Mouse (Mus musculus) Patski (cell line): ENCODE results near the gene Ldlrad3. TPM values are rescaled to one million over a fixed set of nuclear protein-coding genes. Genes with fewer than 3 reads are reported as not detected.

Experiments
- ATAC-seq: fragments of 100-300 bp; one replicate; pipeline ENCODE4 v1.8.0; 2021
- CTCF ChIA-PET: fragments of 350-600 bp; sonication (Branson Sonifier 250); formaldehyde crosslinking; loops from one replicate; lab custom pipeline; 2022; ENCODE audit warnings: inconsistent platforms; lab: Charles Lee
- POLR2A ChIA-PET: fragments of 350-600 bp; sonication (Branson Sonifier 250); formaldehyde crosslinking; loops from one replicate; lab custom pipeline; 2022; ENCODE audit warnings: antibody characterized with exemption, inconsistent platforms; lab: Charles Lee
- DNase-seq: peaks from one replicate; pipeline ENCODE4 v3.0.0-alpha.2; 2011; ENCODE audit warnings: low read depth, low spot score
- H3K27me3 ChIP-seq: fragments of 371-371 bp; one replicate; pipeline ENCODE4 v1.5.1; 2021
- CTCF ChIP-seq: fragments of 100-300 bp; IDR thresholded peaks from one replicate; pipeline ENCODE4 v1.5.1; 2021
- in situ Hi-C: fragments of 300-500 bp; cut with MboI; formaldehyde crosslinking; loops from 3 replicates; pipeline ENCODE4 v1.11.1; 2018; ENCODE audit warnings: low pct_unique_long_range_greater_than_20kb, mixed read lengths
- polyA plus RNA-seq: library from polyadenylated mRNA; unstranded; gene quantifications from one replicate; pipeline ENCODE4 v1.2.3, GENCODE M21; 2021

The Ldlrad3 gene
- polyA plus RNA-seq, 1 experiment from 2014 or later, result 8.1 TPM

GRCm38 (mm10) chr2:101967601-101968000 is 218.6 kb downstream of the Ldlrad3 start:
- CTCF ChIA-PET, result interaction anchor here (1.8 kb wide), 1 partner anchor 17 kb away, joined by 4 read pairs; no protein-coding TSS in a partner anchor
- TF ChIP-seq CTCF, result no peak
- ATAC-seq (peak; percentile 70), DNase-seq (no peak)
- POLR2A ChIA-PET, result interaction anchor here (0.5 to 1.6 kb wide), 3 partner anchors 14 to 341 kb away, joined by 3 read pairs; no protein-coding TSS in a partner anchor
- H3K27me3 ChIP-seq, result no peaks in the 10 kb centered on the region
- in situ Hi-C loops, result no loop called here

GRCm38 (mm10) chr2:101967152-101967551 is 219.0 kb downstream of the Ldlrad3 start:
- peak; percentile 57 for DNase-seq
- TF ChIP-seq CTCF, result no peak
- CTCF ChIA-PET, result interaction anchor here (1.8 kb wide), 1 partner anchor 17 kb away, joined by 4 read pairs; no protein-coding TSS in a partner anchor
- POLR2A ChIA-PET, result interaction anchor here (0.5 to 1.6 kb wide), 3 partner anchors 14 to 341 kb away, joined by 3 read pairs; no protein-coding TSS in a partner anchor
- in situ Hi-C loops, result no loop called here
- H3K27me3 ChIP-seq, result no peaks in the 10 kb centered on the region
- peak; percentile 69 for ATAC-seq

GRCm38 (mm10) chr2:101966017-101966416 is 220.2 kb downstream of the Ldlrad3 start:
- in situ Hi-C loops, result no loop called here

GRCm38 (mm10) chr2:101965515-101965914 is 220.7 kb downstream of the Ldlrad3 start:
- ATAC-seq (no peak), DNase-seq (no peak)
- in situ Hi-C loops, result no loop called here
- no peak for TF ChIP-seq CTCF
- no peaks in the 10 kb centered on the region for H3K27me3 ChIP-seq
- ChIA-PET POLR2A (no interaction called here), CTCF (no interaction called here)

More at GRCm38 (mm10) chr2:101966017-101966416, 220.2 kb downstream of the Ldlrad3 start:
- no peaks in the 10 kb centered on the region for H3K27me3 ChIP-seq
- TF ChIP-seq CTCF, result no peak
- ChIA-PET CTCF (no interaction called here), POLR2A (no interaction called here)
- DNase-seq (no peak), ATAC-seq (no peak)

GRCm38 (mm10) chr2:101963367-101963766 is 222.8 kb downstream of the Ldlrad3 start:
- TF ChIP-seq CTCF, result no peak
- ChIA-PET POLR2A (no interaction called here), CTCF (no interaction called here)
- DNase-seq (no peak), ATAC-seq (no peak)
- no peaks in the 10 kb centered on the region for H3K27me3 ChIP-seq
- in situ Hi-C loops, result no loop called here

GRCm38 (mm10) chr2:101962349-101962748 is 223.8 kb downstream of the Ldlrad3 start:
- no peak for ATAC-seq
- no peak for DNase-seq
- no peak for TF ChIP-seq CTCF
- POLR2A ChIA-PET, result no interaction called here
- CTCF ChIA-PET, result no interaction called here
- H3K27me3 ChIP-seq, result no peaks in the 10 kb centered on the region
- in situ Hi-C loops, result no loop called here

- no peak for TF ChIP-seq CTCF
- no peak for ATAC-seq
- H3K27me3 ChIP-seq, result no peaks in the 10 kb centered on the region
- DNase-seq, result no peak
- CTCF ChIA-PET, result no interaction called here
- in situ Hi-C loops, result no loop called here
- POLR2A ChIA-PET, result no interaction called here
Measured at GRCm38 (mm10) chr2:101961391-101961790, 224.8 kb downstream of the Ldlrad3 start.

- in situ Hi-C loops, result no loop called here
- ATAC-seq (no peak), DNase-seq (no peak)
- no peaks in the 10 kb centered on the region for H3K27me3 ChIP-seq
- ChIA-PET POLR2A (no interaction called here), CTCF (no interaction called here)
- no peak for TF ChIP-seq CTCF
Measured at GRCm38 (mm10) chr2:101960658-101961057, 225.5 kb downstream of the Ldlrad3 start.

- ChIA-PET POLR2A (no interaction called here), CTCF (interaction anchor here (1.4 kb wide), 1 partner anchor 10 kb away, joined by 3 read pairs; no protein-coding TSS in a partner anchor)
- no peaks in the 10 kb centered on the region for H3K27me3 ChIP-seq
- DNase-seq, result no peak
- in situ Hi-C loops, result no loop called here
- no peak for ATAC-seq
- no peak for TF ChIP-seq CTCF
Measured at GRCm38 (mm10) chr2:101956125-101956524, 230.1 kb downstream of the Ldlrad3 start.

- TF ChIP-seq CTCF, result no peak
- no peak for DNase-seq
- in situ Hi-C loops, result no loop called here
- POLR2A ChIA-PET, result no interaction called here
- CTCF ChIA-PET, result interaction anchor here (1.4 kb wide), 1 partner anchor 31 kb away, joined by 4 read pairs; no protein-coding TSS in a partner anchor
- ATAC-seq, result no peak
- no peaks in the 10 kb centered on the region for H3K27me3 ChIP-seq
Measured at GRCm38 (mm10) chr2:101952951-101953361, 233.2 kb downstream of the Ldlrad3 start.

GRCm38 (mm10) chr2:101950716-101951520 is 235.3 kb downstream of the Ldlrad3 start:
- DNase-seq (peak; percentile 25), ATAC-seq (no peak)
- no peaks in the 10 kb centered on the region for H3K27me3 ChIP-seq
- CTCF ChIA-PET, result interaction anchor here (1.1 kb wide), 1 partner anchor 72 kb away, joined by 3 read pairs; no protein-coding TSS in a partner anchor
- TF ChIP-seq CTCF, result no peak
- in situ Hi-C loops, result no loop called here
- POLR2A ChIA-PET, result interaction anchor here (0.7 kb wide), 1 partner anchor 9 kb away, joined by 4 read pairs; no protein-coding TSS in a partner anchor
